ENCODE assay signal across 24 mouse cellular contexts in the genomic region with DNA sequence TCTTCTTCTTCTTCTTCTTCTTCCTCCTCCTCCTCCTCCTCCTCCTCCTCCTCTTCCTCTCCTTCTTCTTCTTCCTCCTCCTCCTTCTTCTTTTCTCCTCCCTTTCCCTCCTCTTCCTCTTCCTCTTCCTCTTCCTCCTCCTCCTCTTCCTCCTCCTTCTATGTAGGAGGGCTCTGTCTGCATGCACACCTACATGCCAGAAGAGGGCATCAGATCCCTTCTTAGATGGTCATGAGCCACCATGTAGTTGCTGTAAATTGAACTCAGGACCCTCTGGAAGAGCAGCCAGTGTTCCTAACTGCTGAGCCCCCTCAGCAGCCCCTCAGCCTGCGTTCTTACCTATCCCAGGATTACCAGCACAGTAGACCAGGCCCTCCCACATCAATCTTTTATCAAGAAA.
A peak's percentile ranks its signal among the peaks of the same experiment; 100 is the strongest.
DNase-seq lines count a peak whose midpoint lies in the region; ATAC-seq and TF ChIP-seq lines count a peak whose summit lies in the region.
"Had no signal": no experiment of that assay in that cellular context is flagged by ENCODE, and none has a peak within 500 bp of the region (broad histone marks: within the 10 kb centered on the region; RNA-seq: fewer than 3 reads in every experiment).

No protein-coding gene starts in this region.

- no peak for TF ChIP-seq EP300 in stomach, postnatal 0 days (optimal IDR thresholded peaks at IDR 0.05)

- 38% methylated on average over 1 of the region's 1 CpGs for WGBS in kidney, postnatal 0 days
- 67% methylated on average over 1 of the region's 1 CpGs for WGBS in midbrain, embryonic 11.5 days
- WGBS in midbrain, embryonic 10.5 days: 71% methylated on average over 1 of the region's 1 CpGs
- WGBS in stomach, postnatal 0 days: 57% methylated on average over 1 of the region's 1 CpGs

- H3K27ac ChIP-seq in gastrocnemius, adult 2 months: no peak overlapping the region
- no peak overlapping the region for H3K27ac ChIP-seq in kidney, postnatal 0 days
- H3K27ac ChIP-seq in midbrain, embryonic 11.5 days (ENCODE audit: low read depth, low read length): no peak overlapping the region
- H3K27ac ChIP-seq in midbrain, embryonic 10.5 days (replicated peaks): no peak overlapping the region
- no peak overlapping the region for H3K27ac ChIP-seq in stomach, postnatal 0 days (replicated peaks)
- H3K27ac ChIP-seq: embryonic facial prominence, embryonic 10.5 days; forebrain, embryonic 15.5 days; limb, embryonic 15.5 days; liver, embryonic 15.5 days; midbrain, embryonic 15.5 days had no signal

- H3K4me2 ChIP-seq in kidney, postnatal 0 days (ENCODE audit: low read length): no peak overlapping the region
- H3K4me2 ChIP-seq in midbrain, embryonic 11.5 days: no peak overlapping the region
- no peak overlapping the region for H3K4me2 ChIP-seq in stomach, postnatal 0 days (replicated peaks; ENCODE audit: low read depth)
- H3K4me2 ChIP-seq: forebrain, embryonic 15.5 days; limb, embryonic 15.5 days; liver, embryonic 15.5 days; midbrain, embryonic 15.5 days had no signal

- no peak for ATAC-seq in kidney, postnatal 0 days (replicated peaks; ENCODE audit: low FRiP score, low read depth)
- ATAC-seq in midbrain, embryonic 11.5 days (ENCODE audit: low FRiP score): no peak
- no peak for ATAC-seq in stomach, postnatal 0 days (ENCODE audit: low FRiP score, low TSS enrichment)
- ATAC-seq: activated CD4-positive, CD25-positive, alpha-beta regulatory T cell, adult 4 months; forebrain, embryonic 15.5 days; hindbrain, embryonic 16.5 days; midbrain, embryonic 15.5 days had no signal

- H3K9me3 ChIP-seq in kidney, postnatal 0 days (replicated peaks; ENCODE audit: low read length): no peaks in the 10 kb centered on the region
- no peaks in the 10 kb centered on the region for H3K9me3 ChIP-seq in midbrain, embryonic 11.5 days (ENCODE audit: control insufficient read depth, low read length)
- no peaks in the 10 kb centered on the region for H3K9me3 ChIP-seq in midbrain, embryonic 10.5 days (replicated peaks)
- no peaks in the 10 kb centered on the region for H3K9me3 ChIP-seq in stomach, postnatal 0 days (ENCODE audit: control insufficient read depth, low read length)
- H3K9me3 ChIP-seq: embryonic facial prominence, embryonic 10.5 days; forebrain, embryonic 15.5 days; limb, embryonic 15.5 days; liver, embryonic 15.5 days; midbrain, embryonic 15.5 days had no signal

- TF ChIP-seq CTCF in gastrocnemius, adult 2 months (IDR thresholded peaks at IDR 0.05): peak; percentile 17
- TF ChIP-seq CTCF in kidney, postnatal 0 days (IDR thresholded peaks at IDR 0.05; ENCODE audit: low read depth): peak; percentile 54; the same call in 1 of the 2 replicates
- TF ChIP-seq CTCF in stomach, postnatal 0 days (IDR thresholded peaks at IDR 0.05; ENCODE audit: low read depth): peak; percentile 57

- DNase-seq in gastrocnemius, adult 2 months: no peak
- DNase-seq in gastrocnemius, postnatal 25 days: no peak
- DNase-seq in kidney, postnatal 0 days (ENCODE audit: low spot score): no peak
- DNase-seq in kidney, adult 18-20 months: no peak
- DNase-seq in midbrain, embryonic 11.5 days (ENCODE audit: low spot score, missing footprints): peak; percentile 4
- no peak for DNase-seq in midbrain, embryonic 10.5 days (ENCODE audit: low spot score)
- no peak for DNase-seq in stomach, postnatal 0 days (ENCODE audit: low spot score)
- DNase-seq in adipocyte (ENCODE audit: low spot score): no peak
- DNase-seq: adrenal gland, postnatal 10 days; B cell, adult 2 months; cerebellum, adult 9-10 months; gastrocnemius, postnatal 36 days; kidney, postnatal 25 days; lung, postnatal 10 days; right cerebral cortex, postnatal 4 days; thymus, postnatal 36 days had no signal

- H3K9ac ChIP-seq in kidney, postnatal 0 days (ENCODE audit: low read depth, low read length): no peak overlapping the region
- no peak overlapping the region for H3K9ac ChIP-seq in midbrain, embryonic 11.5 days (ENCODE audit: low read length)
- H3K9ac ChIP-seq in stomach, postnatal 0 days (ENCODE audit: low read length): no peak overlapping the region
- H3K9ac ChIP-seq: forebrain, embryonic 15.5 days; limb, embryonic 15.5 days; liver, embryonic 15.5 days; midbrain, embryonic 15.5 days had no signal

- H3K36me3 ChIP-seq in kidney, postnatal 0 days (ENCODE audit: insufficient read depth, low read length): no peaks in the 10 kb centered on the region
- no peaks in the 10 kb centered on the region for H3K36me3 ChIP-seq in midbrain, embryonic 11.5 days (ENCODE audit: control insufficient read depth, insufficient read depth, low read length)
- H3K36me3 ChIP-seq in midbrain, embryonic 10.5 days: no peaks in the 10 kb centered on the region
- H3K36me3 ChIP-seq in stomach, postnatal 0 days (ENCODE audit: control insufficient read depth, insufficient read depth, low read length): no peaks in the 10 kb centered on the region
- H3K36me3 ChIP-seq: embryonic facial prominence, embryonic 10.5 days; forebrain, embryonic 15.5 days; limb, embryonic 15.5 days; liver, embryonic 15.5 days; midbrain, embryonic 15.5 days had no signal

- no peaks in the 10 kb centered on the region for H3K4me1 ChIP-seq in kidney, postnatal 0 days (replicated peaks; ENCODE audit: insufficient read depth, low read length)
- H3K4me1 ChIP-seq in midbrain, embryonic 11.5 days (ENCODE audit: control insufficient read depth, insufficient read depth, low read length): no peaks in the 10 kb centered on the region
- no peaks in the 10 kb centered on the region for H3K4me1 ChIP-seq in midbrain, embryonic 10.5 days
- H3K4me1 ChIP-seq in stomach, postnatal 0 days (replicated peaks; ENCODE audit: control insufficient read depth, insufficient read depth): no peaks in the 10 kb centered on the region
- H3K4me1 ChIP-seq: forebrain, embryonic 15.5 days; limb, embryonic 15.5 days; liver, embryonic 15.5 days; midbrain, embryonic 15.5 days had no signal

- H3K27me3 ChIP-seq in kidney, postnatal 0 days (ENCODE audit: insufficient read depth, low read length): no peaks in the 10 kb centered on the region
- no peaks in the 10 kb centered on the region for H3K27me3 ChIP-seq in midbrain, embryonic 11.5 days (ENCODE audit: control insufficient read depth, insufficient read depth, low read length)
- no peaks in the 10 kb centered on the region for H3K27me3 ChIP-seq in midbrain, embryonic 10.5 days (ENCODE audit: low read depth, poor library complexity, severe bottlenecking)
- no peaks in the 10 kb centered on the region for H3K27me3 ChIP-seq in stomach, postnatal 0 days (ENCODE audit: control insufficient read depth, insufficient read depth, low read length)
- H3K27me3 ChIP-seq: forebrain, embryonic 15.5 days; limb, embryonic 15.5 days; liver, embryonic 15.5 days; midbrain, embryonic 15.5 days had no signal

- no peak overlapping the region for H3K4me3 ChIP-seq in gastrocnemius, adult 2 months
- no peak overlapping the region for H3K4me3 ChIP-seq in kidney, postnatal 0 days (replicated peaks; ENCODE audit: low read depth, low read length)
- no peak overlapping the region for H3K4me3 ChIP-seq in midbrain, embryonic 11.5 days (ENCODE audit: low read depth, low read length)
- no peak overlapping the region for H3K4me3 ChIP-seq in midbrain, embryonic 10.5 days
- H3K4me3 ChIP-seq in stomach, postnatal 0 days (ENCODE audit: low read depth, low read length): no peak overlapping the region
- H3K4me3 ChIP-seq: embryonic facial prominence, embryonic 10.5 days; forebrain, embryonic 15.5 days; limb, embryonic 15.5 days; liver, embryonic 15.5 days; midbrain, embryonic 15.5 days; myocyte had no signal

- intact Hi-C loops in gastrocnemius, adult 2 months (cut with DNase I): no loop called here
